Mouse (Mus musculus) frontal cortex, adult (tissue): ENCODE measurements around the gene Mre11a.

Experiments
- ATAC-seq: cut with Nextera tagmentation; 2 replicates; pipeline ENCODE4 v1.9.2; 2017; ENCODE audit warnings: mild to moderate bottlenecking, moderate library complexity, mixed read lengths; ENCODE audit not compliant: low TSS enrichment

Gene Mre11a

DNA sequence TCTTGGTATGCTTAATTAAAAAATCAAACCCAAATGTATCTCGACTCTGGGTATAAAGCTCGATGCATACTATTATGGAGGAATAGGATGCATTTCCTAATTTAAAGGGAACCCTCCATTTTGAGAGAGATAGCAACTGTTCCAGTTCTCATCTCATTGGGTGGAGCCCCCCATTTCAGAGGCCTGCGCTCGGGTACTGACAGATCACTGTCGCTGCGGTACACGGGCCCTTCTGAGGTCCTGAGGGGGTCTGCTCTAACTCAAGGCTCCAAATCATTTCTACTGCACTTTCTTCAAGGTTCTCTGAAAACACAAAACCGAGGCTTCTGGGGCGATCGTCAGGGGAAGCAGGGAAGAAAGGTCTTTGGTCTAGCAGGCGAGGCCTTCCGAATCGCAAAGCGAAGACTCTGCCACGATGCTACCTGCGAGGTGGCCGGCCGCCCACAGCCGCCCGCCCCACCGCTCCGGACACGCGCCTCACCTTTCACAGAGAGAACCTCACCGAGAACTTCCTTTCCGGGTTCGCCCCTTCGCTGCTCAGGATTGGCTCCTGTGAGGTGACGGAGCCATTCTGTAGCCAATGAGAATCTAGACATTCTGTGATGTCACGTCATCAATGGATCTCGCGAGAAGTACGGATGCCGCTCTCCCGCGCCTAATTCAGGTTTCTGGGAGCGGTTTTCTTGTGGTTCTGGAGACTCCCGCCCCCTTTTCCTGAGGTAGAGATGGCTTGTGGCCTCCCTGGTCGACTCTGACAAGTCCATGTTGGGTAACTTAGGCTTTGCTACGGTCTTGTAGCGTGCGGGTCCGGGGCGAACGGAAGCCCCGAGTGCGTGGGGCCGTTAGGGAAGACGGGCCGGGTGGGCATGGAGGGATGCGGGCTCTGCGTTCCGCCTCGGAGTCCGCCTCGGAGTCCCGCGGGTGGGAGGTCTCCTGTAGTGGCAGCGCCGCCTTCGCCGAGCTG is at the start of gene Mre11a, which contains the start of gene Ankrd49:
TSS of gene Mre11a (plus strand) at position 616 of the 964 bp plus-strand sequence.
TSS of gene Ankrd49 (minus strand) at position 818 of the 964 bp plus-strand sequence.
- peak; percentile 99 for ATAC-seq

DNA sequence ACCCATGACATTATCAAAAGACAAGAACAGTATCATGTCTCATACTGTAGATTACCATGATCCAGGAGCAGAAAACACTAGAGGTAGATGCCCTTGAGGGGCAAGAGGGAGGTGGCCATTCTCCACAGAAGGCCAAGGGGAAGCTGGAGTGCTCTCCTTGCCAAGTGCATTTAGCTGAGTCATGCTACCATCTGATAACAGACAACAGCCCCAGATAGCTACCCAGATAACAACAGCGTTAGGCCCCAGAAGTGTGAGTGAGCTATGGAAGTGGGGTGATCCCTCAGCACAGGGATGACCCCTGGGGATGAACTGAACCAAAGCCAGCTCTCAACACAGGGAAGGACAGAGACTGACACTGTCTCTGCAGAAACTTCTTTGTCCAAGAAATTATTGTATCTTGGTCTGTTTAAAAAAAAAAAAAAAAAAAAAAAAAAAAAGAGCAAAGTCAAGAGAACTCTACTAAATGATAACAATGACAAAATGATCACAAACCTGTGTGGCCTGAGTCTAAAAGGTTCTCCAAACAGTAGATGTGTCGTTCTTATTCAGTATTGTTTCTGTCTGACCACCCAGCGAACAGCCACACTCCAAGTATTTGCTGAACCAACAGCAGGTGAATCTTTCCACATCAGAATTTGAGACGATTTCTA is 44.8 kb upstream of the Mre11a start:
- no peak for ATAC-seq

DNA sequence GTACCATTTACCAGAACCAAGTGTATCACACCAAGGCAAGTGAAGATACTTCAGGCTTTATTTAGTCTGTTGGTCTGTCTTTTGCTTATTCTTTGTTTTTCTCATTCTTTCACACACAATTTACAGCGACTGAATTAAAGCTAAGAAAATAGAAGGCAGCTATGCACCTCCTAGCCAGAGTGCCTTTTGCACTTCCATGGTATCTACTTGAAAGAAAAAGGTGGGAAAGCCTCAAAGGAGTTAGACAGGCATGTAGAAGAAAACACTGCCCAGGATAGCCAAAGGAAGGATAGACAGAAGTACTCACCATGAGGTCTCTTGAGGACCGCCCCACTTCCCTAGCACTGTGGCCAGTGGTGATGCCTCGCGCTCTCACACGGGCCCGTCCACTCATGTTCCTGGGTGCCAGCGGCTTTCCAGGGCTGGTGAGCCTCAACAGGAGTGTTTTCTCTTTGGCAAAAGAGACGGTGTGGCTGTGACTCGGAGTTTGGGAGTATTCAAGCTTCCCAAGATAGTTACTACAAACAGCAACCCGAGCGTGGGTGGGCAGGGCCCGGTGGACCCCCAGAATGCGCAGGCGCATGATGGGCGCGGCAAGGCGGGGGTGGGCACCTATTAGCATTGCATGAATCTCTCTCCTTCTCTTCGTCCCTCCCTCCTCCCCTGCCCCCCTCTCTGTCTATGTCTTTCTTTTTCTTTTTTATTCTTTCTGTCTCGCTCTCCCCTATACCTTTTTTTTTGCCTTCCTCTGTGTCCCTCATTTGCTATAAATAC is 44.1 kb upstream of the Mre11a start, which contains the start of gene Piwil4:
TSS of gene Piwil4 (minus strand) at position 583 of the 774 bp plus-strand sequence.
- ATAC-seq: no peak

DNA sequence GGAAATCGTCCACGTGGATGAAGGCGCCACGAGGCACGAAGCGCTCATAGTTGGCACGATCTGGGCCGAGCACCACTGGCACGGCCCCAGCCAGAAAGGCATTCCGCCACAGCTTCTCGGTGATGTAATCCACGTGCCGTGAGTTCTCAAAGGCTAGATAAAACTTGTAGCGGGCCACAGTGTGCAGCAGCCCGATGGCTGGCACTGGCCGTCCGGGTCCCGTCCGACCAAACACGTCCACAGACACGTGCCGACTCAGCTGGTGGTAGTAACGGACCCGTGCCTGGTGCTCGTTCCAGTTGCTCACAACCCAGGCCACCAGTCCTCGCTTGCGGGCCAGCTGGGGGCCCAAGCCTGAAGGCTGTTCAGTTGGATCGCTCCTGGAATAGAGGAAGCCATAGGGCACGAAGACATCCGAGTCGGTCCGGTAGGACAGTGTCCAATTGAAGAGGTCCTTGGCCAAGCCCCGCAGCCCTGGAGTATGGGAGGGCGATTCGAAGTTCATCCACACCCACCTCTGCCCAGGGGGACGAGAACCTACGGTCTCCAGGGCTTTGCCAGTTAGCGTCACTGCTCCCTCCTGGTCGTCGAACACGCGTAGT is 33.5 kb upstream of the Mre11a start:
- no peak for ATAC-seq

DNA sequence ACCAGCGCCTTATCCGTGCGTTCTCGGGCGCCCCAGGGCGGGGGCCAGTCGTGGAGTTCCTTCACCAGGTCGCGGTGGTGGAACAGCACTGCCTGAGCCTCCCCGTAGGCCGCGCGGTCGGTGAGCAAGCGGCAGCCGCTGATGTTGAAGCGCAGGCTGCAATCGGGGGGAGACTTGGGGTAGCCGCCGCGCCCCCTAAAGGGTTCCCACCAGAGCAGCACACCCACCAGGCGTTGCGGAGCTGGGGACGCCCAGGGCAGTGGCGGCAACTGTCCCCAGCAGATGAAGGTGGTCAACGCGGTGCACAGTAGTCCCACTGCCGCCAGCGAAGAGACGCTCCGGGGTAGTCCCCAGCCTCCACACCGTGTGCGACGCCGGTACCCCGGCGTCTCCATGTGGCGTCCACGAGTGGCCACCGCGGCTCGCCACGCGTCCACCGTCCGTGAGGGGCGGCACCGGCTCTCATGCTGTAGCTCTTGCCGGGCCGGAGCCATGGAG is 32.9 kb upstream of the Mre11a start:
- peak; percentile 50 for ATAC-seq

DNA sequence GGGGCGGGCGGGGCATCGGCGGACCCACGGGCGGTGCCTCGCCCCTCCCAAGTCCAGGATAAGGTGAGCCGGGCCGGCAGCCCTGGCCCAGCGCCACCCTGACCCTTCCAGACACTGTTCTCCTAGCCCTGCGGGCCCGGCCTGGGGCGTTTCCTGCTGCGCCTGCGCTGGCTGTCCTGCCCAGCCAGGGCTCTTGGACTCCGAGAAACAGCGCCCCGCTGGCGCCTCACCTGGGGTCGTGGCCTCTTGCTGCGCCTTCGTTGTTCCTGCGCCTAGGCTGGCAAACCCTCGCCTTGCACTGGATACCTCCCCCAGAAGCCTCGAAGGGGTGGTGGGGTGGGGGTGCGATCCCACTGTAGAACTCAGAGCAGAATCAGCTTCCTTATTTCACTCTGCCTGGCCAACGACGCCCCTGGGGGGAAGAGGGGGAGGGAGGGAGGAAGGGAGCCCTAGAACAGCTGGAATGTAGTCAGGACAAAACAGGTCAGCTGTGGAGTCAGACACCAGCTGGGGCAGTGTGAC is 32.4 kb upstream of the Mre11a start, which contains the start of gene Fut4:
TSS of gene Fut4 (minus strand) at position 393 of the 522 bp plus-strand sequence.
- peak; percentile 31; the same call in 1 of the 2 replicates for ATAC-seq

DNA sequence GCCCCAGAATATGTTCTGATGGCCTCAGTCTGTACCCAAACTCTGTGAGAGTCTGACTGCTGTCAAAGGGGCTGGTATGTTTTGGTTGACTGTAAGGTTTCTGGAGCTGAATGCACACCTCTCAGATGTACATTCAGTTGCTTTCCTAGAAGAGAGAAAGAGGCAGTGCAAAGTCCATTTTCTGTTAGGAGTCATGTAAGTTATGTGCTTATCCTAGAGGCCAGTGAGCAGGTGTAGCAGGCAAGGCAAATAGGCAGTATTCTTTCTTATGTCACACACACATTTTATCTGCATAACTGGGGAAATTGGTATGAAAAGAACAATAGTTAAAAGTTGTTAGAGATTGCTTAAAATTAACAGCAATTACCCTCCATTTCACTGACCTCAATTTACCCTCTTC is 30.5 kb upstream of the Mre11a start:
- ATAC-seq: no peak

DNA sequence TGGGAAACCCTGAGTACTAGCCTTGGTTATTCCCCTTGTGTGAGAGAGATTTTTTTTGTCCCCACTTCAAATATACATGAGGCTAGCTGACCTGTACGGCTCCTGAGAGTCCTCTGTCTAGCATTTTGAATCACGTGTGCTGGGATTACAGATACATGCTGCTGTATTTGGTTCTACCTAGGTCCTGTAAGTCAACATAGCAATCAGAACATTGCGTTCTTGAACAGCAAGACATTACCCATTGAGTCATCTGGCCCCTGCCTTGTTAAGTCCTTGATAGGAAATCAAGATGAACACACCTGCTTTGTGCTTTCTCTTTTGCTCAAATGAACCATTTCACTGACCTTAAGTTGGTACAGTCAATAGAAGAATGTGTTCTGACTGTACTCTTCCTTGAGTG is 30.0 kb upstream of the Mre11a start:
- ATAC-seq: no peak

DNA sequence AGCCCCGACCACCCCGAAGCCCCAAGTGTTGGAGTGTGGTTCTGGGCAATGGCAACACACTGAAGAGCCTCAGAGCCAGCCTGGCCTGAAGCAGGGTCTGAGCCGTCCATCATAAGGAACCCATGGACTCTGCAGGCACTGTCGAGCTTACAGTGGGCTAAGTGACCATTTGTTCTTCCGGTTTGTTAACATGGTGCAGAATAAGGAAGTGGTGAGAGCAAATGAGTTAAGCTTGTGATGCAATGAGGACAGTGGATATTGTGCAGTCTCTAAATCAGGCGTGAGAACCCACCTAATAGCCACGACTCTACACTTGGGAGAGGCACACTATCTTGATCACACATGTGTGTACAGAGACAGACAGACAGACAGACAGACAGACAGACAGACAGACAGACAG is 25.9 kb upstream of the Mre11a start:
- ATAC-seq: no peak

DNA sequence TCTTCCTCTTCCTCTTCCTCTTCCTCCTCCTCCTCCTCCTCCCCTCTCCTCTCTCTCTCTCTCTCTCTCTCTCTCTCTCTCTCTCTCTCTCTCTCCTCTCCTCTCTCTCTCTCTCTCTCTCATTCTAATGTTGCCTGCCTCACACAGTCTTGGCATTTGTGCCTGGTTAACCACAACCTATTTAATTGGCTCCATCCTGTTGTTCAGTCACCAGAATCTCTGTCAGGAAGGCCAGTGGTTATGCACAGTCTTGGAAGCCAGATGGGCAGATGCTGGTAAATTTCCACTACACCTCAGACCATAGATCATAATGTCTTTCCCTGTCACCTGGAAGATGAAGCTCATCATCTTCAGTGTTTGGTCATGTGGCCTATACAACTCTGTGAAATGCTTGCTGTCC is 25.2 kb upstream of the Mre11a start:
- no peak for ATAC-seq

DNA sequence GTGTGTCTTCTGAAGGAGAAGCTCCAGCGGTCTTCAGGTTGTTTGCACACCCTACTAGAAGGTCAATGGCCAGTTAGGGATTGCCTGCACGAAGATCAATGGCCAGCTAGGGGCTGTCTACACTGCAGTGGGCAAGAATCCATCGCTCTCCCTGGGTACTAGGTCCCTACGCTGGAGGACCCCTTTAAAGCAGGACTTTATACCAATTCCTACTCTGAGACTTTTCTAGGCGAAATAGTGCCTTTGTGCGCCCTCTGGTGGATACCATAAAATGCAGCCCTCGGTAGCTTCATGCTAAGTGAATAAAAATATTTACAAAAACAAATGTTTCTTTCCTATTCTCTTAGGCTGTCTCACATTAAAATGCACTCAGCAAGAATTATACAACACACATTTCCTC is 19.7 kb upstream of the Mre11a start:
- 0 out of 2 replicates have a peak, but pooled peaks have one; percentile 65 for ATAC-seq

DNA sequence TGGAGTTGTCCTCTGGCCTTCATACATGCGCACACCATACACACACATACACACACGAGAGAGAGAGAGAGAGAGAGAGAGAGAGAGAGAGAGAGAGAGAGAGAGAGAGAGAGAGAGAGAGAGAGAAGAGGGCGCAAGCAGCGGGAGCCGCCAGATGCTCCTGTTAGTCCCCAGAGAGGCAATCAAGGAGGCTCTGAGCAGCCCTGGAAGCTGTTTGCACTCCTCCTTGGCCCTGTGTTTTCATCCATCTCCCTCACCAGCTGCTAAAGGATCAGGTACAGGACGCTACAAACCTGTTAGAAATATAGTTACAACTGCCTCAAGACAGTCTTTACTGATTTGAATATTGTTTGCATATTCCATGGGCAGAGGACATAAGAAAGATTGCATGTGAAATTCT is 14.6 kb upstream of the Mre11a start:
- ATAC-seq: no peak

DNA sequence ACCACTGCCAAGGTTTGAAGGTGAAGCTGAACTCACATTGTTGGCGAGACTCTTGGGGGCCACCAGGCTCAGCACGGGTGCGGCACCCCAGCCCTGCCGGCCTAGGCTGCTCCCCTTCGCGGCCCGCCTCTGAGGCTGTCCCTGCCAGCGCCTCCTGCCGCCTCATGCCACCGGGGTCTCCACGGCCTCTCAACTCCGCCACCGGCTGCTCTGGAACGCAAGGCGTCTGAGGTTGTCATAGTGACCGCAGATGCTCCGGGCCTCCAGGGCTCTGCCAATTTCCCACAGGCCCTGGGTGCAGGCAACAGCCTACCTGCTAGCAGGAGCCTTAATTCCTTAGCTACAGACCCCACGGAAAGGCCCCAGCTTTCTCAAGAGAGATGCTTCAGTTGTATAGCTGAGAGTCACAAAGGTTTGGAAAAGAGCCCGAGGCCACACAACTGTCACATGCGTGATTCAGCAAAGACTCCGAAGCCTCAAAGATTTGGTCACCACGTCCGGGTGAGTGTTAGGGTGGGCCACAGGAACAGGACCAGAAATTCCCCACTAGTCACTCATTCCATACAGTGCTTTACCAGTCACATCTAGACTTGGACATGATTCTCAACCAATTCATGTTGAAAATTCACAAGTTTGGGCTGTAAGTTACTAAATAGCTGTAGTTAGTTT is 13.5 kb upstream of the Mre11a start, which contains the start of gene 1700012B09Rik:
TSS of gene 1700012B09Rik (minus strand) at position 228 of the 669 bp plus-strand sequence.
- ATAC-seq: no peak

DNA sequence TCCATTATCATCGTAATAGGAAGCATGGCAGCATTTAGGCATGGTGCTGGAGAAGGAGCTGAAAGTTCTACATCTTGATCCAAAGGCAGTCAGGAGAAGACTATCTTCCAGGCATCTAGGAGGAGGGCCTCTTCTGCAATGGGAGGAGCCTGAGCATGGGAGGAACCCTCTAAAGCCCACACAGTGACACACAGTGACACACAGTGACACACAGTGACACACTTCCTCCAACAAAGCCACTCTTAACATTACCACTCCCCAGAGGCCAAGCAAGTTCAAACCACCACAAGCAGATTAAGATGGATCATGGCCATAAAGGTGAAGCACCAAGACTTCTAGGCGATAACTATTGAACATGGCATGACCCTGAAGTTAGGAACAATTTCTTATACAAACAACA is 12.4 kb upstream of the Mre11a start:
- no peak for ATAC-seq

DNA sequence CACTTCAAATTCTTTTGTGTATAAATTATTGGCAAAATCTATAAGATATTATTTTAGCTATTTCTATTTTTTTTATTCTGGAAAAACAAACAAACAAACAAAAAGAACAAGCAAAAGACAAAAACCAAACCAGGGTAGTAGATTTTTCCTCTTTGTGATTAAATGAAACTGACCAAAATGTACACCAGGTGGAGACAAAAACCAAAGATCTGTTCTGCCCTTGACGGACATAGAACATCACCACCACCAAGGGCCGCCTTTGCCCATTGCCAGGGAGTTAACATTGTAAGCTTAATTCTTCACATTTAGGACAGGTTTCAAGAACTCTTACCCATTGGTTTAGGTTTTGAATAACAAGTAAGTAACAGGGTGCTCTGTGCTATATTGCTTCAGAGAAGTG is 10.6 kb upstream of the Mre11a start:
- ATAC-seq: peak; percentile 59

DNA sequence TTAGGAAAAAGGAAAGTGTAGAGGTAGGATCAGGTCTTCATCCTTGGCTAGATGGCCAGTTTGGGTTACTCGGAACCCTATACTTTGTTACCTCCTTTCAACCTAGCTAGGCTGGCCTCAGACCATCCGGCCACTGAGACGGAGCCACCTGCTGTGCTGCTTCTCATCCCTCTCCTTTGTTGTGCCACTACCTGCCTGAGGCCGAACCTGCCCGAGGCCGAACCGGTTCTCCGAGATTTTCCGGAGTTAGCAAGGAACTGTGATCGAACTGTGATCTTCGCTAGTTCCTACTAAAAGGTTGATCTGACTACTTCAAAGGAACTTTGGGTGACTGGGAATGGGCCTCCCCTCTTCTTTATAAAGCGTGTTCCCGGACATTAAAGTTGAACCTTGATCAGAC is 6.1 kb upstream of the Mre11a start:
- ATAC-seq: no peak

DNA sequence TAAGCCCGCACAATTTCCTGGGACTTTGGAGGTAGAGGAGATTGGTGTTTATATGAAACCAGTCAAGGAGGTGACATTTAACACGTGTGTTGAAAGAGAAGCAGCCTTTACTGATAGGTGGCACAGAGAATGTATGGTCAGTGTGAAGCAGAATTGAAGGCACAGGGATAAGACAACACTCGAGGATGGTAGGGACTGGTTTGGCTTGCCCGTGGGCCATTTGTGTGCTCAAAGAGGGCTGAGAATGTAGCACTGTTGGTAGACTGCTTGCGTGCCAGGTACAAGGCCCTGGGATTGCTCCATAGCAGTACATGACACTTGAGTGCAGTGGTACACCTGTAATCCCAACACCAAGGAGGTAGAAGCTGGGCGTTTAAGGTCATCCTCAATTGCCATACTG is 2.9 kb downstream of the Mre11a start:
- no peak for ATAC-seq

DNA sequence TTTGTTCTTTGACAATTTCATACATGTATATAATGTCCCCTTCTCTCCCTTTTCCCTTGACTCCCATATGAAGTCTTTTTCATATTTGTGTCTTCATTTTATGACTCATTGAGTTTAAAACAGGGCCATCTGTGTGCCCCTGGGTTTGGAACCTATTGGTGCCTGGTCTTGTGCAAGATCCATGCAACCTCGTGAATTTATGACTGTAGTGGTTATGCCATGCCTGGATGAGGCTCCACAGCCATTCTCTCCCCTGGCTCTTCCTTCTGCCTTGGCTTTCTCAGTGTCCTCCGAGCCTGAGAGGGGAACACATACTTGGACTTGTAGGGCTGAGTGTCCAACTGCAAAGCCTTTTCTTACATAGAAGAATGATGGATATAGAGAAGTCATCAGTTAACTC is 21.3 kb downstream of the Mre11a start:
- ATAC-seq: no peak

DNA sequence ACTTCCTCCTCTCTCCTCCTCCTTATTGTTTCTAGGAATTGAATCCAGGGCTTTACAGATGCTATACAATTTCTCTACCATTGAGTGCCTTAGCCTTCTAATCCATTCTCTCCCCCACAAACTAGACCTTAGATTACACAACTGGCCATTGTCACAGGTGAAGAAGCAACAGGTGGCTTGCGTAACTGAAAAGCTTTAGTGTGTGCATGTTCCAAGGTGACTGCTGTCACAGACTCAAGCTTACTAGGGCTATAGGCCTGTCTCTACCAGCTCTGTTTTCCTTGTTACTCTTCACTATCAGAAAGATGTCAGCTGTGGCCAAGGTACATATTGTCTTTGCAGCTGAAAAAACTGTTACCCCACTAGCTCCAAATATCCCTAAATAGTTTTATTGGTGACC is 22.3 kb downstream of the Mre11a start:
- no peak for ATAC-seq

DNA sequence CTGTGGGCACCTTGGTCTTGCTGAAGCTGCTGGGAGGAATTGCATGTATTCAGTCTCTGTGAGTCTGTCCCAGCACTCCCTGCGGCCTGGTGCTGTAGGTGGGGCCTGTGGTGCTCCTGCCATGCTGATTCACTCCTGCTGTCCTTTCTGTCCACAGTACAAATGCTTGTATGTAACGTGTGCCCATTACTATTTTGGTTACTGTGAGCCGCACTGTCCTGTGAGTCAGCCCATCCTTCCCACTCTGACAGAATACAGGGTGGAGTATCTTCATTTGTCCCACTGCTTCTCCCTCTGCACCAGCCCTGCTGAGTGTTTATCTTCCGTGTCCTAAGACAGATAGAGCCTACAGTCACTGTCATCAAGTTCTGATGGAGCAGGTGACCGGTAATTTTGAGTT is 25.7 kb downstream of the Mre11a start:
- ATAC-seq: peak; percentile 98
